Mouse (Mus musculus): Measurements from ENCODE around the gene Acads.

DNA sequence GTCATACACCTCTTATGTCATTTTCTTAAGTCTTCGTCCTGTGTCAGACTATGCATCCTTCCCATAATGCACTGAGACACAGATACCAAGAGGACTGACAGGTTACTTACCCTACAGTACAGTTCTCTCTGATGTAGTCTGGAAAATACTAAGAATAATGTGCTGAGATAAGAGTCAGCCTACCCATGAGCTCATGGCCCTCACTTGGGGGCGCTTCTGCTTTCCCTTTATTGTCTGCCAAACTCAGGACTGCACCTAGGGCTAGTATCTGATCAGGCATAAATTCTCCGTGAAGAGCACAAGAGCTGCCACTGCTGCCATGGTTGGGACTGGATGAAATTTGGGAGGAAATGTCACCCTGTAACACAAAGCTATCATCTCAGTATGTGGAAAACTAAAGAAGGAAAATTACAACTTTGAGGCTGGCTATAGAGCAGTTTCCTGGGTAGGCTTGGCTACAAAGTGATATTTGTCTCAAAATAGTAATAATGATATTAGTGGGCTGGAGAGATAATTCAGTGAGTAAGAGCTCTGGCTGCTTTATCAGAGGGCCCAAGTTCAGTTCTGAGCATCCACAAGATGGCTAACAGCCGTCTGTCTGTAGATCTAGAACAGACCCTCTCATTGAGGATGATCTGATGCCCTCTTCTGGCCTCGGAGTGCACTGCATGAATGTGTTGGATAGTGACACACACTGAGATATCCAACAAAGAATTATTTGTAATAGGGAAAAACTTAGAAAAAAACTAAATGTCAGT, 42.8 kb downstream of the Acads start:
- TF ChIP-seq TAL1 (IDR thresholded peaks at IDR 0.05; ENCODE audit: low read length) = no peak
- no peak for TF ChIP-seq GATA1 (IDR thresholded peaks at IDR 0.05; ENCODE audit: low read length)

Data from erythroblast, embryonic 14.5 days (primary cell).